Mouse (Mus musculus) gastrocnemius, adult 8-10 months (tissue): ENCODE data around the gene Pycr2. TPM values are rescaled to one million over a fixed set of nuclear protein-coding genes. Genes with fewer than 3 reads are reported as not detected.
"Not testable (repeated sequence)": the region's sequence is repeated elsewhere in the genome, so short reads cannot be mapped to it uniquely, and the experiment has no call there.

Experiments
- DNase-seq, 2 experiments: peaks; one replicate each; pipeline ENCODE4 v3.0.0; 2022; ENCODE audit warnings: low spot score in 2 of 2
- total RNA-seq, 4 experiments: library from RNA; stranded (reverse); gene quantifications; 2 replicates each; pipeline ENCODE4 v1.2.4; 2022

Gene Pycr2
- total RNA-seq, 4 experiments from 2014 or later: 9.3 to 11.4 (median 10.8) TPM

DNA sequence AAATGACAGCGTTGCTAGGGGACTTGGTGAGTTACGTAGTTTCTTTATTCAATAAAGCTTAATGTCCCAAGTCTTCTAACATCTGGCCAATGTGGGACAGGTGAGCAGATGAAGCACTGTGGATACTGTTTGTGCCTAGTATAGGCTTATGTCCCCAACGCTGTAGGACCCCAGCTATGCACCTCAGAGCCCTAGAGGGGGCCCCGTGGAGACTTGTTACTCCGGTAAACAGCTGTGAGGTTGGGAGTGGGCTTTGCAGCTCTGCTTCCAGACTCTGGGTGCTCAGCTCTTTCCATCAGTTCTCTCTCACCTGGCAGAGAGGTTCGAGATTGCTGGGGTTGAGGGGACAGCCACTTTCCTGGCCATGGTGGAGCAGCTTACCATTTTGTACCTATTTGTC is 1.2 kb downstream of the Pycr2 start:
- DNase-seq: no peak

DNA sequence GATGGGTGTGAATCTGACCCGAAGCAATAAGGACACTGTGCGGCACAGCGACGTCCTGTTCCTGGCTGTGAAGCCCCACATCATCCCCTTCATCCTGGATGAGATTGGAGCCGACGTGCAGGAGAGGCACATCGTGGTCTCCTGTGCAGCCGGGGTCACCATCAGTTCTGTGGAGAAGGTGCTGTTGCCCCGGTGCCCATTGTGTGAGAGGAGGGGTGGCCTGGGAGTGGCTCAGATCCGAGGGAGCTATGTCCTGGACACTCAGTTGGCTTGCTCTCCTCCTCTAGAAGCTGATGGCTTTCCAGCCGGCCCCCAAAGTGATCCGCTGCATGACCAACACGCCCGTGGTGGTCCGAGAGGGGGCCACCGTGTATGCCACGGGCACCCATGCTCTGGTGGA is 1.8 kb downstream of the Pycr2 start:
- no peak for DNase-seq

DNA sequence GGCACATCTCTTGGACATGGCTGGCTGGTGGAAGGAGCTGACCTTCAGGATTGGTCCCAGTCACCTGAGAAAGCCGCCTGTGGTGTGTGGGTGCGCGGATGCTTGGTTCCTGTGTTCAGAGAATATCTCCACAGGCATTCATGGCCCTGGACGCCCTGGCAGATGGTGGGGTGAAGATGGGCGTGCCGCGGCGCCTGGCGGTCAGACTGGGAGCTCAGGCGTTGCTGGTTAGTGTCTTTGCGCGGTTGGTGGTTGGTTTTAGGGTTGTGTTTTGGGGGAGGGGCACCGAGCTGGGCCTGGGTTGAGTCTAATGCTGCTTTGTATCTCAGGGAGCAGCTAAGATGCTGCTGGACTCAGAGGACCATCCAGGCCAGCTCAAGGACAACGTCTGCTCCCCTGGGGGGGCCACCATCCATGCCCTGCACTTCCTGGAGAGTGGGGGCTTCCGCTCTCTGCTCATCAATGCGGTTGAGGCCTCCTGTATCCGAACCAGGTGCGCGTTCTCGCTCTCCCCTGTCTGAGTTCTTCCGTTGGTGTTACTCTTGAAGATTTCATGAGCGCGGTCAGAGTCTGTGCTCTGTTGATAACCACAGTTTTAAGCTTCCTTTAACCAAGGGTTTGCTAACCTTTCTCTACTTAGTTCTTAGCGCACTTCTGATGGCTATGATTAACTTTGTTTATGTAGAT is 2.5 kb downstream of the Pycr2 start:
- no peak for DNase-seq

DNA sequence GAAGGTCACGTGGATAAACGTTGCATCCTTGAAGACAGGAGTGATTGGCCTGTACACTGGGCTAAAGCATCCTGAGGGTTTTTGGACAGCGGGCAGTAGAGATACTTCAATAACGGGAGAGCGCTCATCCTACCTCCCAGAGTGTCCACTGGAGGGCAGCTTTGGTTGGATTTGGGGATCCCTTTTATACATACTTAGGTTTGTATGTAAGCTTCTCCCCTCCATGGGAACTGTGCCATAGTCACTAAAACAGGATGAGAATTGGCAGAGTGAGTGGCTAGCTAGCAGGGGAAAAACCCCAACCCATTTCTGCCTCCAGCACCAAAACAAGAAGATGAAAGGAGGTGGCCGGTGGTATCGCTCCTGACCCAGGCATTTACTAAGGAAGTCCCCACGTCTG is 7.0 kb downstream of the Pycr2 start:
- no peak for DNase-seq

DNA sequence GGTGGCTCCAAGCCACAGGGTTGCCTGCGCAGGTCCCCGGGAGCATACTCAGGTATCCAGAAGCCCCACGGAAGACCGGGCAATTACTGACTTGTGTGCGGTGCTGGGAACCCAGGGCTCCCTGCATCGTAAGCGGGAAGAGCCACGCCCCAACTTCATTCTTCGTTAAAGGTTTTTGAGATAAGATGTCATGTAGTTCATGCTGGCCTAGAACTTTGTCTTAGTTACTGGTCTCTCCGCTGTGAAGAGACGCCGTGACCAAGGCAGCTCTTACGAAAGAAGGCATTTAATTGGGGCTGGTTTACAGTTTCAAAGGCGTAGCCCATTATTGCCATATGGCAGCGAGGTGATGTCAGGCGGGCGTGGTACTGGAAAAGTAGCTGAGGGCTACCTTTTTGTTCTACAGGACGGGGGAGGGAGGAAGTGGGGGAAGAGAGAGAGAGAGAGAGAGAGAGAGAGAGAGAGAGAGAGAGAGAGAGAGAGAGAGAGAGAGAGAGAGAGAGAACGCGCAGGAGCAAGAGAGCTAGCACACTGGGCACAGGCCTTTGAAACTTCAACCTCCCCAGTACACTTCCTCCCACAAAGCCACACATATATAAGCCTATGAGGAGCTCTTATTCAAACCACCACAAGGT is 7.7 kb downstream of the Pycr2 start:
- no peak for DNase-seq

DNA sequence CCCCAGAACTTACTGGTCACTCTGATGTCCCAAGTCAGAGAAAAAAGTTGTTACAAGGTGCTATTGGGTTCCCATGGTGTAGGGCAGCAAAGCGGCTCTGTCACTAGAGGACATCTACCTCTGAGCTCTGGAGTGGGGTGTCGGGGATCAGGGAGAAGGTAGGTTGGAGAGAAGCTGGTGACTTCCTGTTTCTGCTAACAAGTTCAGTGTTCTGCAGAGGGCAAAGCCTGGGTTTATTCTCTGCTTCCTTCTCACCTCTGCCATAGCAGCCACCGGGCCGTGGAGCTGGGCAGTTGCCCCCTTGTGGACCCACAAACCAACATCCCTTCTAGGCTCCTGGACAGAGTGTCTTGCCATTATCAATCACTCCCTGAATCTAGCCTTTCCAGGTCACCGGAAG is 8.7 kb downstream of the Pycr2 start:
- no peak for DNase-seq

DNA sequence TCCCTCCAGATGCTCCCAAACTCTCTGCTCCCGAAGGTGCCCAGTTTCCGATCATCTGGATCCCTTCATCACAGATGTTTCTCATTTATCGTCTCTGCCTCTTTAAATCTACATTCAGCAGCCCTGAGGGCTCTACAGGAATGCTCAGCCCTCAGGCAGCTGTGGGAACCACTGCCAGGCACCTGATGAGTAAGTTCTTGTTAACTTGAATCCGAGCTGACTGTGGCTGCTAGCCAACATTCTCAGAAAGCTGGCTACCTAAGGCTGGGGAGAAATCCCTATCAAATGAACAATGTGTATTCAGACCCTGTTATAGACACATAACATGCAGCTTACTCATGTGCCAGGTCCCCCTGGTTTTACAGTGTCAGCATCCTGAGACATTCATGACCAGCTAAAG is 9.7 kb downstream of the Pycr2 start:
- no peak for DNase-seq

DNA sequence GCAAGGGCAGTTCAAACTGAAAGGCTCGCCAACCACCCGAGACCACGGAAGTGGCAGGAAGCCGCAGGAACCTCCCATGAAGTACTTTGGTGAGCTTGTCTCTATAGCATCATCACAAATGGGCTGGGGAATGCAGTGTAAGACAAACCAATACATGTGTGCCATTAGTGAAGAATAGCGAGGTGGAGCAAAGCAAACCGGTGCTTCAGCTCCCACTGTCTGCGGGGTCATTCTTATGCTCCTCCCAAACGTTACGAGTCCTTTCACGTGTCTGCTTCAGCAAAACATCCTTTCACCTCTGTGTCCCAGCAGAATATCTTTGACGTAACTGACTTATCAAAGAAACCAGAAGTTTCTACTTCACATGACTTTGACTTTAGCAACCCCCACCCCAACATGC is 12.3 kb downstream of the Pycr2 start:
- DNase-seq: no peak

DNA sequence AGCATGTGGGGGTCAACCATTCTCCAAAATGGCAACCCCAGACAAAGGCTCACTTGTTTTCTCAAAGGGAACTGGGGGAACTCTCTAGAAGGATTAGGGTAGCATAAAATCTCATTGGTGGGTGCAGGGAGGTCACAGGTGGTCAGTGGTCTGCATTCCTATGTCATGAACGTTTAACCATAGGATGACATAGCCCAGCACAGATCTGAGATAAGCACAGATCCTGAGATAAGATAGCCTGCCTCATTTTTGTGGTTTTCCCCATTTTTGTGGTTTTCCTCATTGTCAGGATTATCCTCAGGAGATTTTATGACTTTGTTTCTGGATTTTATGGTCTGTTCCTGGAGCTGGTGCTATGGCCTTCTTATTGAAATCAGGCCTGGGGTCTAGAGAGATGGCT is 13.0 kb downstream of the Pycr2 start:
- no peak for DNase-seq

DNA sequence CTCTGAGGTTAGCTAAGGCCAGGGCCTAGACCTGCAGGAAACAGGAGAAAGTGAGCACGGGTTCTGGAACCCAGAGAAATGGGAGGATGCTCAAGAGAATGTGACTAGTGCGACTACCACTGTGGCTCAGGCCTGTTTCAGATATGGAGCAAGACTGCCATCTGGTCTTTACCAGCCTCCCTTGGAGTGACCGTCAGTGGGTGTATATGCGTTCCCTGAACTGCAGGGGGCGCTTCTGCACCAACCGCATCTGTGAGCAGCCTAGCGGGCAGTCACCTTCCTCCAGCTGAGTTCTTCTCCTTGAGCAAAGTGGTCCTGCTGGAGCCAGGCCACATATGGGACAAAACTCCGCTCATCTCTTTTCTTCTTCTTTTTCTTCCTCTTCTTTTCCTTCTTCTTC is 15.6 kb downstream of the Pycr2 start:
- no peak for DNase-seq

DNA sequence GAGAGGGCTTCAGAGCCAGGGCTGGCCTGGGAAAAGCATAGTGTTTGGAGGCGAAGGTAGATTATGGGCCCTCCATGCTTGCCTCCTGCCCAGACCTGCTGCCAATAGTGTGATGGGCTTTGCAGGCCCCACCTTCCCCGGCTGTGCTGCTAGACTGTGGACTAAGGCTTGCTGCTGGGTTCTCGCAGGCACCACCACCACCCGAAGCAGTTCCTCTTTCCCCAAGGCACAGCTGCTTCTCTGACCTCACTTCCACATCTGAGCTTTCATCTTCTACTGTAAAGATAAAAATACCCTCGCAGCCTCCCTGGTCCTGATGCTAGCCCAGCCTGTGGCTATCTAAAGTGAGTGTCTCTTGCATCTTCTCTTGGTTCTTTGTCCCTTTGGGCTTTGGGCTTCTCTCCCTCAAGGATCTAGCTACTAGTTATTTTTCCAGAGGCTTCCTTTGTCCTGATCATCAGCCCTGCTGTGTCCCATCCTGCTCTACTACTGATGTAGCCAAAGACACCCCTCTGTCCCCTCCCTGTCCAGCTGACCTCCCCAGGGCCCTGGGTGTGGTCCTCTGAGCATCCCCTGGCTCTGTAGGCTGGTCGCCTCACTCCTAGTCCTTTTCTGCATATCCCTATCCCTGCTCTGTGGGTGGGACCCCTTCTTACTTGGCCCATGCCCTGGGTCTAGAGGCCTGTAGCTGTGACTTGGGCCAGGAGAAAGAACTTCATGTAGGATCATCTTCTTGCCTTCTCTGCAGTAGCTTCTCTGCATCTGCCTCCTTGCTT is 18.4 kb downstream of the Pycr2 start:
- DNase-seq: no peak

DNA sequence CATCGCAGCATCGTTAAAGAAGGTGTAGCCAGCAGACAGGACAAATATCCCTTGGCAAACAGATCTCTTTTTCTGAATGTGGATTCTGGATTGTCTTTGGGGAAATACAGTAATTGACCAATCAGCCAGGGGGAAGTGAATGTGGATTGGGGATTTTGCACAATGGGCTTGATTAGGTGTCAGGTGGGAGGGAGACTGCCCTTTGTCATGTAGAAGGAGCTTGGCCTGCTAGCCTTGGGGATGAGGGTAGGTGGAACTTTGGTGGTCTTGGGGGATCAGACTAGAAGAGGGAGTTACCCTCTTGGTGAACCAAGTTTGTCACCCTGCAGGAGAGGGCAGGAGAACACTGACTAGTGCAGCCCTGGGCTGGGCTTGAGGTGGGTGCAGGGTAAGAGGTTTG is 20.6 kb downstream of the Pycr2 start:
- DNase-seq: no peak

DNA sequence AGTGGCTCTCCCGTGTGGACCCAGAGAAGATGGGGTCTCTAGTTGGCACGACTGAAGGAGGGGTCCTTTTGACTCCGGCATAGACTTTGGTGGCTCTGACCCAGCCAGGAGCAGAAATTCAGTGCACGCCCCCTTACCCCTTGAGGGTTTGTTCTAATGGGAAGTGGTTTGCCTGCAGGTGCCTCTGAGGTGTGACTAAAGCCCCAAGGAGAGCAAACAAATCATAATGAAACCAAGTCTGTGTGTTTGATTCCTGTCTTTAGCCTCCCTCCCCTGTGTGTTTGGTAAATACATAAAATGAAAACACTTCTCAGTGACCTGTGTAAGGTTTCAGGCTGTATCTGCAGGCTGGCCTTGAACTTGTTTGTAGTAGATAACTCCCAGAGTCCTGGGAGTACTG is 22.2 kb downstream of the Pycr2 start:
- no peak for DNase-seq

DNA sequence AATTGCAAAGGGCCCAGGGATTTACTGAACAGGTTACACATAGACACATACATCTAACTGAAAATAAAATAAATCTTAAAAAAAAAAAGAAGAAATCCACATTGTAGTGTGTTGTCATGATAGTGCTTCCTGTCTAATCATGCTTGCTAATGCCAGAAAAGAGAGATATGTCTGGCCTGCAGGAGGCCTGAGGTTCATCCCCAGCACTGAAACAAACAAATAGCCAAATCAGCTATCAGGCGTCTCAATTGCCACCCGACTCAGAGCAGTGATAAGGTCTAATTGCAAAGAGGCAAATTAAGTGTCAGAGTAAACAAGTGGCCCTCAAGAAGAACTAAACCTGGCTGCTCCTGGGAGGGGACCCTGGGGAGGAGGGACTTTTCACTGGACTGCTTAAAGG is 25.5 kb downstream of the Pycr2 start:
- no peak for DNase-seq

DNA sequence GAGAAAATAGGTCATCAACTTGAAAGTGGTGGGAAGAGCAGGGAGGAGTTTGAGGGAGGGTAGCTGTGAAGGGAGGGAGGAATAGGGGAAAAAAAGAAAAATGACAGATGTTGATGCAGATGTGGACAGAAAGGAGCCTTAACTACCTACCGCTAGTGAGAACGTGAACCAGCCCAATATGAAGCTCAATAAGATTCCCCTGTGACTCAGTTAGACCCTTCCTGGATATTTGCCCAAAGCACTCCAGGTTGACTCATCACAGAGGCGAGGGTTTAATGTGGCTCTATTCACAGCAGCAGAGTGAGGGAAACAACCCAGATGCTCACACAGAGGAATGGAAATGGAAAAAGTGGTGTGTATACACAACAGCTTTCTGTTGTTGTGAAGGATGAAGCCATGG is 27.0 kb downstream of the Pycr2 start:
- no peak for DNase-seq

DNA sequence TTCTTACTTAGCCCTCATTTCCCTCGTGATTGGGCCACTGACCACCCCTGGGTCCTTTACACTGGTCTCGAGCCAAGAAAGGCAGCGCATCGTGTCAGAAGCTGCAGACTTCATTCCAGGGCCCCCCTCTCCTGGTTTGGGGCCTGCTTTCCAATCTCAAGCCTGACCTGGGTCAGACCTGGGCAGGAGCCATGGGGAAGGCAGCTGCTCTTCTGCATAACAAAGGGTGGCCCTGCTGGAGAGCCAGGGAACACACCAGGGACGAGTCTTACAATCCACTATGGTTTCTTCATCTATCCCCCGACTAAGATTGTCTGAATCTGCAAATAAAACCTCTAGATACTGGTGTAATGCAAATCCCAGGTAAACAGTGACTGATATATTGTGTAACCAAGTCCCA is 29.6 kb downstream of the Pycr2 start:
- no peak for DNase-seq

DNA sequence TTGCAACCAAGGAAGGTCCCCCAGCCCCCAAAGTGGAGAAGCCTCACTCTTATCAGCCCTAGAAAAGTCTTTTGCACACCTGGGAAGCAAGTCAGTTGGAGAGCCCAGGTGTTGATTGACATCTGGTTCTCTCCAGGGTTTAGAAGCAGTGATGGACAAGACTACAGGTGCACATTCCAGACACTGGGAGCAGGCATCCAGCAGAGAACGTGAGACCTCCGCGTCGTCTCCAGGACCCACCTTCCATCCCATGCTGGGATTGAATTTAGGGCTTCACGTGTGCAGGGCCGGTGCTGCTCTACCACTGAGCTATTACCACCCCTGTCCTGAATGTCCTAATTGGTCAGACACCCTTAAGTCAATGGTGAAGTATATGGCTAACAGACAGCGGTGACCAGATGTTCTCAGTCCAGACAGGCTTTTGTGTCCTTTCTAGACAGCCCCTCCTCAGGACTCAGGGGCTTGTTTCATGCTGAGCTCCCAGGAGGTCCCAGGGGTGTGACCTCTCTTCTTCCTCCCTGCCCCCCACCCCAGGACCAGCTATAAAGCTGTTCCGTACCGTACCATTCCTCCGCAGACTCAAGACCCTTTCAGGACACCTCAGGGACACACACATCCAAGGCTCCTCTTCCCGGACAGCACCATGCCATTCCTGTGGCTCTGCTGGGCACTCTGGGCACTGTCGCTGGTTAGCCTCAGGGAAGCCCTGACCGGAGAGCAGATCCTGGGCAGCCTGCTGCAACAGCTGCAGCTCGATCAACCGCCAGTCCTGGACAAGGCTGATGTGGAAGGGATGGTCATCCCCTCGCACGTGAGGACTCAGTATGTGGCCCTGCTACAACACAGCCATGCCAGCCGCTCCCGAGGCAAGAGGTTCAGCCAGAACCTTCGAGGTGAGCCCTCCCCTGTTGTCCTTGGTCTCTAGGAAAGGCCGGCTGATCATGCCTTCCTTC is 30.6 kb downstream of the Pycr2 start, which contains the start of gene Lefty1:
TSS of gene Lefty1 (plus strand) at position 556 of the 953 bp plus-strand sequence.
- DNase-seq: no peak

DNA sequence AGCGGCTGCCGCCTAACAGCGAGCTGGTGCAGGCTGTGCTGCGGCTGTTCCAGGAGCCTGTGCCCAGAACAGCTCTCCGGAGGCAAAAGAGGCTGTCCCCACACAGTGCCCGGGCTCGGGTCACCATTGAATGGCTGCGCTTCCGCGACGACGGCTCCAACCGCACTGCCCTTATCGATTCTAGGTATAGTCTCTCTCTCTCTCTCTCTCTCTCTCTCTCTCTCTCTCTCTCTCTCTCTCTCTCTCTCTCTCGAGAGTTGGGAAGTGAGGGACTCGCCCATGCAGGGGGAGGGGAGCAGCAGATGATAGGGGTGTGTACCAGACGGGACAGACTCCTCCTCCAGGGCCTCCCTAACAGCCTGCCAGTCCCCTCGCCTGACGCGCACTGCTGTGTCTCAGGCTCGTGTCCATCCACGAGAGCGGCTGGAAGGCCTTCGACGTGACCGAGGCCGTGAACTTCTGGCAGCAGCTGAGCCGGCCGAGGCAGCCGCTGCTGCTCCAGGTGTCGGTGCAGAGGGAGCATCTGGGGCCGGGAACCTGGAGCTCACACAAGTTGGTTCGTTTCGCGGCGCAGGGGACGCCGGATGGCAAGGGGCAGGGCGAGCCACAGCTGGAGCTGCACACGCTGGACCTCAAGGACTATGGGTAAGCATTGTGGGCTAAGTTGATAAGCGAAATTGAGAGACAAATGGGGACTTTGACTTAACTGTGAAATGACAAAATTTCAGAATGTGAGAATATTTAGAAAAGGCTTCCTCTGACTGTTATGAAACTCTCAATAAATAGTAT is 32.7 kb downstream of the Pycr2 start:
- peak; percentile 30 to 49 for DNase-seq

DNA sequence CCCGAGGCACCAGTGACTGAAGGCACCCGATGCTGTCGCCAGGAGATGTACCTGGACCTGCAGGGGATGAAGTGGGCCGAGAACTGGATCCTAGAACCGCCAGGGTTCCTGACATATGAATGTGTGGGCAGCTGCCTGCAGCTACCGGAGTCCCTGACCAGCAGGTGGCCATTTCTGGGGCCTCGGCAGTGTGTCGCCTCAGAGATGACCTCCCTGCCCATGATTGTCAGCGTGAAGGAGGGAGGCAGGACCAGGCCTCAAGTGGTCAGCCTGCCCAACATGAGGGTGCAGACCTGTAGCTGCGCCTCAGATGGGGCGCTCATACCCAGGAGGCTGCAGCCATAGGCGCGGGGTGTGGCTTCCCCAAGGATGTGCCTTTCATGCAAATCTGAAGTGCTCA is 33.5 kb downstream of the Pycr2 start:
- not testable (repeated sequence) for DNase-seq

DNA sequence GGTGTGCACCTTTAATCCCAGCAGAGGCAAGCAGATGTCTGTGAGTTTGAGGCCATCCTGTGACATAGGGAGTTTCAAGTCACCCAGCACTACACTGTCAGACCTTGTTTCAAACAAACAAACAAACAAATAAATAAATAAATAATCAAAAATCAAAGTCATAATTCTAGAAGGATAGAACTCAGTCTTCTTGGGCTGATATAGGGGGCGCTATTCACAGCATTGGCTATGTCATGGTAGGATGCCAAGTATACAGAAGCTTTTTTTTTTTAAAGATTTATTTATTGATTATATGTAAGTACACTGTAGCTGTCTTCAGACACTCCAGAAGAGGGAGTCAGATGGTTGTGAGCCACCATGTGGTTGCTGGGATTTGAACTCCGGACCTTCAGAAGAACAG is 34.7 kb downstream of the Pycr2 start:
- not testable (repeated sequence) for DNase-seq
